Mouse (Mus musculus): Measurements from ENCODE around the gene BC025920.

- no peak for TF ChIP-seq CTCF (IDR thresholded peaks at IDR 0.05; ENCODE audit: low read depth)
- TF ChIP-seq EP300 (IDR thresholded peaks at IDR 0.05; ENCODE audit: low read depth), result no peak
Measured at GRCm38 (mm10) chr10:81644162-81644561, 38.1 kb downstream of the BC025920 start.

Data from heart, postnatal 0 days (tissue).